Mouse (Mus musculus): ENCODE results near the gene Gm28048. TPM values are rescaled to one million over a fixed set of nuclear protein-coding genes. Genes with fewer than 3 reads are reported as not detected.

Gene Gm28048
- total RNA-seq, 2 experiments from 2014 or later = 5.5 to 9.2 TPM

GRCm38 (mm10) chr11:22848649-22849195 lies 133.2 kb downstream of the Gm28048 start:
- intact Hi-C loops (cut with DNase I) = no loop called here
- DNase-seq = no peak

- DNase-seq = no peak
- intact Hi-C loops (cut with DNase I) = no loop called here
Observed at GRCm38 (mm10) chr11:22847732-22848648, 133.9 kb downstream of the Gm28048 start.

- no peak for DNase-seq
Observed at GRCm38 (mm10) chr11:22846960-22847731, 134.7 kb downstream of the Gm28048 start.

GRCm38 (mm10) chr11:22846093-22846835 lies 135.6 kb downstream of the Gm28048 start:
- intact Hi-C loops (cut with DNase I) = no loop called here
- DNase-seq = no peak

More at GRCm38 (mm10) chr11:22846960-22847731, 134.7 kb downstream of the Gm28048 start:
- intact Hi-C loops (cut with DNase I) = no loop called here

GRCm38 (mm10) chr11:22844754-22845718 lies 136.9 kb downstream of the Gm28048 start:
- no peak for DNase-seq
- intact Hi-C loops (cut with DNase I) = no loop called here

GRCm38 (mm10) chr11:22839456-22839855 lies 142.4 kb downstream of the Gm28048 start:
- intact Hi-C loops (cut with DNase I) = no loop called here
- DNase-seq = no peak

GRCm38 (mm10) chr11:22838361-22838760 lies 143.5 kb downstream of the Gm28048 start:
- intact Hi-C loops (cut with DNase I) = no loop called here
- DNase-seq = no peak

- intact Hi-C loops (cut with DNase I) = no loop called here
Observed at GRCm38 (mm10) chr11:22836269-22836668, 145.6 kb downstream of the Gm28048 start.

GRCm38 (mm10) chr11:22832600-22832999 lies 149.3 kb downstream of the Gm28048 start:
- intact Hi-C loops (cut with DNase I) = no loop called here
- DNase-seq = no peak

More at GRCm38 (mm10) chr11:22836269-22836668, 145.6 kb downstream of the Gm28048 start:
- DNase-seq = no peak

- intact Hi-C loops (cut with DNase I) = no loop called here
- no peak for DNase-seq
Observed at GRCm38 (mm10) chr11:22831916-22832315, 150.0 kb downstream of the Gm28048 start.

GRCm38 (mm10) chr11:22830684-22831083 lies 151.2 kb downstream of the Gm28048 start:
- intact Hi-C loops (cut with DNase I) = no loop called here
- DNase-seq = no peak

GRCm38 (mm10) chr11:22830179-22830611 lies 151.7 kb downstream of the Gm28048 start:
- DNase-seq = no peak
- intact Hi-C loops (cut with DNase I) = no loop called here

GRCm38 (mm10) chr11:22828988-22829632 lies 152.8 kb downstream of the Gm28048 start:
- intact Hi-C loops (cut with DNase I) = no loop called here
- DNase-seq = no peak

- no peak for DNase-seq
- intact Hi-C loops (cut with DNase I) = no loop called here
Observed at GRCm38 (mm10) chr11:22827514-22828080, 154.3 kb downstream of the Gm28048 start.

- DNase-seq = no peak
- intact Hi-C loops (cut with DNase I) = no loop called here
Observed at GRCm38 (mm10) chr11:22826665-22827064, 155.2 kb downstream of the Gm28048 start.

GRCm38 (mm10) chr11:22826051-22826450 lies 155.8 kb downstream of the Gm28048 start:
- no peak for DNase-seq
- intact Hi-C loops (cut with DNase I) = no loop called here

GRCm38 (mm10) chr11:22825548-22825947 lies 156.3 kb downstream of the Gm28048 start:
- intact Hi-C loops (cut with DNase I) = no loop called here
- DNase-seq = no peak

GRCm38 (mm10) chr11:22824049-22824705 lies 157.7 kb downstream of the Gm28048 start:
- peak; percentile 27 to 48 for DNase-seq
- intact Hi-C loops (cut with DNase I) = no loop called here

All from heart, postnatal 14 days (tissue).